Mouse (Mus musculus): ENCODE results near the gene Eif2ak1. TPM values are rescaled to one million over a fixed set of nuclear protein-coding genes. Genes with fewer than 3 reads are reported as not detected.
"Not testable (repeated sequence)": the region's sequence is repeated elsewhere in the genome, so short reads cannot be mapped to it uniquely, and the experiment has no call there.

Eif2ak1 gene
- polyA plus RNA-seq (2014; fragmentation: Nextera tagmentation; extraction: Ambion mirVana), result 82.6 and 83.6 TPM in 2 replicates

DNA sequence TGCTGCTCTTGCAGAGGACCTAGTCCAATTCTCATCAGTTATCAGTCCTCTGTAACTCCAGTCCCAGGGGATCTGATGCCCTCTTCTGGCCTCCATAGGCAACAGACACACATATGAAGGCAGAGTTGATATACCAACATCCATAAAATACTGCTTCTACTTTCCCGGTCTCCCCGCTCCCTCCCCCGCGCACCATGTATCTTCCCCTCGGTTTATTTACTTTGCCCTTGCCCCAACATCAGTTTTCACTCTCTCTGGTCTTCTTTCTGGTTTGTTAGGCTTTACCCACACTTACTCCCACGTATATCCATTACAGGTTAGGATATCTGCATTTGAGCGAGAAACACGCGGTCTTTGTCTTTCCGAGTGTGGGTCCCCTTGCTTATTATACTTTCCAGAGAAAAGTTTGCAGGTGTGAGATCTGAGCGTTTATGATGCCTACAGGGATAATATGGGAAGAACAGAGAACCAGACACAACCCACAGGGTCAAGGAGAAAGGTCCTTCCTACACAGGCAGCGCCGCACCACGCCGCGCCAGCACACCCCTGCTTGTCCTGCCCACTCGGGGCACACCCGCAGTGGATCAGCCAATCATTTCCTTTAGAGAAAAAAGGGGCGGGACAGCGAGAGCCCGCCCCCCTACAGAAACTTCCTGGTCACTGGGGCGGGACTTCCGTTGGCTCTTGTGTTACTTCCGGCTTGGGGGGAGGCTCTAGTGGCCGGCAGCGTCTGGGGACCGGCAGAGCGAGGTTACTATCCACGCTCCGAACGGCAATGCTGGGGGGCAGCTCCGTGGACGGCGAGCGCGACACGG is at the start of gene Eif2ak1:
TSS of gene Eif2ak1 (plus strand) at position 673 of the 815 bp plus-strand sequence.
- WGBS, result under 1% methylated on average over 37 of the region's 37 CpGs
- no peaks in the 10 kb centered on the region for H3K27me3 ChIP-seq (replicated peaks; ENCODE audit: control insufficient read depth, insufficient read depth, low read length)

DNA sequence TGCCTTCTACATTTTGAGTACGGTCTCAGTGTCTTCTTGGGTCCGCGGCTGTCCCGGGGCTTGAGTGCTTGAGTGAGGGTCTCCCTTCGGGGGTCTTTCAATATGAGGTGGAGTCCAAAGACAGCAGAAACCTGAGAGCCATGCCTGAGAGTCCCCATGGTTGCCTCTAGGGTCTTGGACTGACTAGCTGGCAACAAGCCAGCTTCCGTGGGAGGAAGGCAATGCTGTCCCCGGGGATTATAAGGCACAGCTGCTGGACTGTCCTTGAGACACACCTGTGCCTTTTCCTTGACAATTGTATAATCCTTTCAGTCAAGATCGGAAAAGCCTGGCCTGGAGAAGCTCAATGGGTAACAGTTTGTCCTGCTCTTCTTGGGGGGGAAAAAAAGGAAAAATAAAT is 35.6 kb upstream of the Eif2ak1 start:
- Histone ChIP-seq H3K4me3 (ENCODE audit: low read depth, low read length) (no peak overlapping the region), H3K9ac (ENCODE audit: low read depth, low read length) (no peak overlapping the region), H3K27me3 (replicated peaks; ENCODE audit: control insufficient read depth, insufficient read depth, low read length) (no peaks in the 10 kb centered on the region), H3K9me3 (ENCODE audit: control insufficient read depth, low read length) (0 out of 2 replicates have a peak, but pooled peaks cover 2% of the 10 kb centered on the region), H3K4me1 (replicated peaks; ENCODE audit: control insufficient read depth, insufficient read depth, low read length) (no peaks in the 10 kb centered on the region), H3K27ac (ENCODE audit: low read depth, low read length) (no peak overlapping the region), H3K4me2 (no peak overlapping the region), H3K36me3 (ENCODE audit: control insufficient read depth, insufficient read depth, low read length) (no peaks in the 10 kb centered on the region)
- WGBS, result 91% methylated on average over 8 of the region's 8 CpGs
- ATAC-seq (replicated peaks; ENCODE audit: low FRiP score) (no peak), DNase-seq (ENCODE audit: low spot score) (no peak)

More for the DNA sequence above, at the start of gene Eif2ak1:
- Histone ChIP-seq H3K36me3 (ENCODE audit: control insufficient read depth, insufficient read depth, low read length) (no peaks in the 10 kb centered on the region), H3K4me3 (ENCODE audit: low read depth, low read length) (peak within 1 kb of the TSS; percentile 96), H3K4me2 (peak within 1 kb of the TSS; percentile 82), H3K4me1 (replicated peaks; ENCODE audit: control insufficient read depth, insufficient read depth, low read length) (peaks cover 12% of the 10 kb centered on the region; the same call in 1 of the 2 replicates), H3K9ac (ENCODE audit: low read depth, low read length) (peak within 1 kb of the TSS; percentile 90), H3K9me3 (ENCODE audit: control insufficient read depth, low read length) (no peaks in the 10 kb centered on the region), H3K27ac (ENCODE audit: low read depth, low read length) (peak within 1 kb of the TSS; percentile 95)
- DNase-seq (ENCODE audit: low spot score), result peak; percentile 92
- ATAC-seq (replicated peaks; ENCODE audit: low FRiP score), result peak; percentile 93

DNA sequence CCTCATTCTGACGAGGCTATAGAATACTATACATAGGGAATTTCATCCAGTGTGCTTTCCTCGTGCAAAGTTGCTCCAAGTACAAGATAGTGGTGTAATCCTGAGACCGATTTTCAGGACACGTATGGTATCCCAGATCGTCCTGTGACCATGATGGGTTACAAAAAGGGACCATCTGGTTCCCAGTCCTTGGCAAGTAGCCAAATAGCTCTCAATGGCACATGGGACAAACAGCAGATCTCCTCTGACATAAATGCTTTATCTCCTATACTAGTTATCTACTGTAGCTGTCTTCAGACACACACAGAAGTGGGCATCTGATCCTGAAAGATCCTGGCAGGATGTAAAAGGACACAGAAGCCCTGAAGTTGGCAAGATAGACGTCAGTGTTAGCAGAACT is 32.2 kb upstream of the Eif2ak1 start:
- Histone ChIP-seq H3K9me3 (ENCODE audit: control insufficient read depth, low read length) (0 out of 2 replicates have a peak, but pooled peaks cover 4% of the 10 kb centered on the region), H3K4me2 (no peak overlapping the region), H3K4me1 (replicated peaks; ENCODE audit: control insufficient read depth, insufficient read depth, low read length) (no peaks in the 10 kb centered on the region), H3K27me3 (replicated peaks; ENCODE audit: control insufficient read depth, insufficient read depth, low read length) (no peaks in the 10 kb centered on the region), H3K4me3 (ENCODE audit: low read depth, low read length) (no peak overlapping the region), H3K27ac (ENCODE audit: low read depth, low read length) (no peak overlapping the region), H3K36me3 (ENCODE audit: control insufficient read depth, insufficient read depth, low read length) (no peaks in the 10 kb centered on the region), H3K9ac (ENCODE audit: low read depth, low read length) (no peak overlapping the region)
- 72% methylated on average over 6 of the region's 6 CpGs for WGBS
- DNase-seq (ENCODE audit: low spot score) (no peak), ATAC-seq (replicated peaks; ENCODE audit: low FRiP score) (no peak)

DNA sequence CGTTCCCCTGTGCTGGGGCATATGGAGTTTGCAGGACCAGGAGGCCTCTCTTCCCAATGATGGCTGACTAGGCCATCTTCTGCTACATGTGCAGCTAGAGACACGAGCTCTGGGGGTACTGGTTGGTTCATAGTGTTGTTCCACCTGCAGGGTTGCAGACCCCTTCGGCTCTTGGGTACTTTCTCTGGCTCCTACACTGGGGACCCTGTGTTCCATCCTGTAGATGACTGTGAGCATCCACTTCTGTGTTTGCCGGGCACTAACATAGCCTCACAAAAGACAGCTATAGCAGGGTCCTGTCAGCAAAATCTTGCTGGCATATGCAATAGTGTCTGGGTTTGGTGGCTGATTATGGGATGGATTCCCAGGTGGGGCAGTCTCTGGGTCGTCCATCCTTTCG is 16.4 kb upstream of the Eif2ak1 start:
- H3K36me3 ChIP-seq (ENCODE audit: control insufficient read depth, insufficient read depth, low read length); DNase-seq (ENCODE audit: low spot score); H3K27ac ChIP-seq (ENCODE audit: low read depth, low read length); H3K4me2 ChIP-seq; H3K9me3 ChIP-seq (ENCODE audit: control insufficient read depth, low read length); H3K4me1 ChIP-seq (replicated peaks; ENCODE audit: control insufficient read depth, insufficient read depth, low read length); H3K4me3 ChIP-seq (ENCODE audit: low read depth, low read length); ATAC-seq (replicated peaks; ENCODE audit: low FRiP score); H3K27me3 ChIP-seq (replicated peaks; ENCODE audit: control insufficient read depth, insufficient read depth, low read length); H3K9ac ChIP-seq (ENCODE audit: low read depth, low read length): not testable (repeated sequence)
- WGBS, result 78% methylated on average over 6 of the region's 6 CpGs

DNA sequence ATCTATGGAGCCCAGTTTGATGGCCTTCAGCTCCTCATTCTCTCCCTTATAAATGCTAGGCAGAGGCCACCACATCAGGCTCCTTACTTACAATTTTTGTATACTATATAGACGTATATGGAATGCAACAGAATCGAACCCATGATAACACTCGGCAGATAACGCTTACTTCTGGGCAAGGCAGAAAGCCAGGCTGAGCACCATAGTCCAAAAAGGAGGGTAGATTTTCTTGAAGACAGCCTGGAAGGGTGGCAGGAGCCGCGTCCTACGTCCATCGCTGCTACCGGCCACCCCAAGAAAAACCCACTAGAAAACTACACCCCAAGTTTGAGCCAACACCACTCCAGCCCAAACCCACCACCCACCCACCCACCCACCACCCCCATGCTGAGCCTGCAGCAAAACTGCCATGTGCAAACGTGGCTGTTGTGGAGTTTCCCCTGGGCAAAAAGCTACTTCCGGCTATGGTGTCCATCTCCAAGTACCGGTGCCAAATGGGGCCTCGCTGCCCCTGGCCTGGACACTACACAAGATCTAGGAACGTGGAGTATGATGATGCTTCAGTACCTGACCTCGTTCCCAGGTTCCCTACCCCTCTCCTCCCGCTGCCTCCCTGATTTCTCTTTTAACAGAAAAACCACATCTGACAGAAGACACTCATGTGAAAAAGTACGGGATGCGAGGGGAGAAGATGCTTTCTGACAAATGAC is 13.4 kb upstream of the Eif2ak1 start:
- DNase-seq (ENCODE audit: low spot score), result no peak

DNA sequence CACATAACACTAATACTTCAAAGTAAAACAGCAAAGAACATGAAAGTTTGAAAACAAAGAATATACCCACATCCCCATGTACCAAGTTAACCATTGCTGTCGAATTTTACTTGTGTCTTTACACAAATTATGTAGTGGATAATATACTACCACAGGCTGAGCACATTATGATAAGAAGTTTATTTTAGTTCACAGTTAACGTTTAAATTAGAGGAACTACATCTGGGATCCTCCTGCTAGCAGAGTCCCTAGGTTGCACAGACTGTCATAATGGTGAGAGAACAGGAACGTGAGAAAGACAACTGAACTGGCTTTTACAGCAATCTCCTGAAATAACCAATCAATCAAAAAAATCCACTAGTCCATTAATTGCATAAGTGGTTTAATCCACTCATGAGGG is 10.3 kb upstream of the Eif2ak1 start:
- Histone ChIP-seq H3K4me1 (replicated peaks; ENCODE audit: control insufficient read depth, insufficient read depth, low read length) (no peaks in the 10 kb centered on the region), H3K9me3 (ENCODE audit: control insufficient read depth, low read length) (no peaks in the 10 kb centered on the region), H3K4me3 (ENCODE audit: low read depth, low read length) (no peak overlapping the region), H3K9ac (ENCODE audit: low read depth, low read length) (no peak overlapping the region), H3K36me3 (ENCODE audit: control insufficient read depth, insufficient read depth, low read length) (no peaks in the 10 kb centered on the region), H3K4me2 (no peak overlapping the region), H3K27me3 (replicated peaks; ENCODE audit: control insufficient read depth, insufficient read depth, low read length) (no peaks in the 10 kb centered on the region), H3K27ac (ENCODE audit: low read depth, low read length) (no peak overlapping the region)
- DNase-seq (ENCODE audit: low spot score) (no peak), ATAC-seq (replicated peaks; ENCODE audit: low FRiP score) (no peak)
- WGBS, result 62% methylated on average over 3 of the region's 3 CpGs

More for the DNA sequence above, 13.4 kb upstream of the Eif2ak1 start:
- ATAC-seq (replicated peaks; ENCODE audit: low FRiP score), result no peak
- no peak overlapping the region for H3K9ac ChIP-seq (ENCODE audit: low read depth, low read length)
- H3K9me3 ChIP-seq (ENCODE audit: control insufficient read depth, low read length), result no peaks in the 10 kb centered on the region
- no peak overlapping the region for H3K4me2 ChIP-seq
- no peaks in the 10 kb centered on the region for H3K27me3 ChIP-seq (replicated peaks; ENCODE audit: control insufficient read depth, insufficient read depth, low read length)
- H3K36me3 ChIP-seq (ENCODE audit: control insufficient read depth, insufficient read depth, low read length), result no peaks in the 10 kb centered on the region
- WGBS, result 83% methylated on average over 18 of the region's 18 CpGs
- no peaks in the 10 kb centered on the region for H3K4me1 ChIP-seq (replicated peaks; ENCODE audit: control insufficient read depth, insufficient read depth, low read length)
- H3K27ac ChIP-seq (ENCODE audit: low read depth, low read length), result no peak overlapping the region
- H3K4me3 ChIP-seq (ENCODE audit: low read depth, low read length), result no peak overlapping the region

DNA sequence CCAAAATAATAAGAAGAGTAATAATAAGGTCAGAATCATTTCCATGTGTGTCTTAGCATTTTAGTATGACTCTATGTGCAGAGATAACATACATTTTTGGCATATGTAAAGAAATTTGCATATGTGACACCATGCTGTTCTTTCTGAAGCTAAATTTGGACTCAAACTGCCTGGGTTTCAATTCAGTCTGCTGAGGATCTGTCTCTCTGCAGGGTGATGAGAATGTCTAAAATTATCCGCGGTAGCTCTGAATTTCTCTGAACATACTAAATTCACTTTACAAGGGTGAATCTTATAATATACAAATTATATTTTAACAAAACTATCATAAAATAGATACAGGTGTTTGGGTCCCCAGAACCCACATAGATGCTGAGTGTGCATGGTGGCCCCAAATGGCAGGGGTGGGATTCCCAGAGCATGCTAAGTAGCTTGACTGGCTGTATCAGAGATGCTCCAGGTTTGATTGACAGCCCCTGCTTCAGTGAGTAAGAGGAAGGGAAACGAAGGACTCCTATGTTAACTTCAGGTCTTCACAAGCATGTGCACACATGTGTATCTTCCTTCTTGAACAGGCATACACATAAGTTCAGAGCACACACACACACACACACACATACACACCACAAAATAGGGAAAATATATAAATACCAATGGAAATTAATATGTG is 8.0 kb upstream of the Eif2ak1 start:
- Histone ChIP-seq H3K36me3 (ENCODE audit: control insufficient read depth, insufficient read depth, low read length) (no peaks in the 10 kb centered on the region), H3K9ac (ENCODE audit: low read depth, low read length) (no peak overlapping the region), H3K4me2 (no peak overlapping the region), H3K4me3 (ENCODE audit: low read depth, low read length) (no peak overlapping the region), H3K27ac (ENCODE audit: low read depth, low read length) (no peak overlapping the region), H3K9me3 (ENCODE audit: control insufficient read depth, low read length) (no peaks in the 10 kb centered on the region), H3K27me3 (replicated peaks; ENCODE audit: control insufficient read depth, insufficient read depth, low read length) (no peaks in the 10 kb centered on the region), H3K4me1 (replicated peaks; ENCODE audit: control insufficient read depth, insufficient read depth, low read length) (no peaks in the 10 kb centered on the region)
- ATAC-seq (replicated peaks; ENCODE audit: low FRiP score) (no peak), DNase-seq (ENCODE audit: low spot score) (no peak)
- 81% methylated on average over 3 of the region's 3 CpGs for WGBS

DNA sequence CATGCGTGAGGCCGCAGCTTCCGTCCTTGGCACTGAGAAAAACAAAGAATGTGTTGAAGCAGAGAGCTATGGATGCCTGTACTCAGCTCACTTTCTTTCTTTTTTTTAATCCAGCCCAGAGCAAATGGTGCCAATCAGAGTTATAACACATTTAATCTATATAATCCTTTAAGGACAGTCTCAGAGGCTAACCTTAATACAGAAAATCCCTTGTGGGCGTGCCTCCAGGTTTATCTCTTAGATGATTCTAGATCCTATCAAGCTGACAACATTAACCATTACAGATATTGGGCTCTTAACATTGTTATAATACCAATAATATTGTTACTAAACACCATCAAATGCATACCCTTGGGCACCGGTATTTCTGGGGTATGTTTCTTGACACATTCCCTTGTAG is 5.9 kb upstream of the Eif2ak1 start:
- Histone ChIP-seq H3K36me3 (ENCODE audit: control insufficient read depth, insufficient read depth, low read length) (no peaks in the 10 kb centered on the region), H3K4me2 (no peak overlapping the region), H3K27ac (ENCODE audit: low read depth, low read length) (no peak overlapping the region), H3K9me3 (ENCODE audit: control insufficient read depth, low read length) (no peaks in the 10 kb centered on the region), H3K27me3 (replicated peaks; ENCODE audit: control insufficient read depth, insufficient read depth, low read length) (no peaks in the 10 kb centered on the region), H3K4me3 (ENCODE audit: low read depth, low read length) (no peak overlapping the region), H3K4me1 (replicated peaks; ENCODE audit: control insufficient read depth, insufficient read depth, low read length) (no peaks in the 10 kb centered on the region), H3K9ac (ENCODE audit: low read depth, low read length) (no peak overlapping the region)
- ATAC-seq (replicated peaks; ENCODE audit: low FRiP score) (no peak), DNase-seq (ENCODE audit: low spot score) (no peak)
- WGBS, result 89% methylated on average over 5 of the region's 5 CpGs

Data from liver, embryonic 11.5 days (tissue).